Mouse (Mus musculus) inflammation-experienced regulatory T-cells, adult 16 weeks (primary cell): ENCODE measurements around the gene Kcnmb4. TPM values are rescaled to one million over a fixed set of nuclear protein-coding genes. Genes with fewer than 3 reads are reported as not detected.

Experiments
- polyA plus RNA-seq: library from polyadenylated mRNA; unstranded; fragments of 100-300 nt; shearing (Covaris generic); gene quantifications from one replicate; pipeline ENCODE4 v1.2.1, GENCODE M21; 2017

The Kcnmb4 gene
- polyA plus RNA-seq = 0.89 TPM

DNA sequence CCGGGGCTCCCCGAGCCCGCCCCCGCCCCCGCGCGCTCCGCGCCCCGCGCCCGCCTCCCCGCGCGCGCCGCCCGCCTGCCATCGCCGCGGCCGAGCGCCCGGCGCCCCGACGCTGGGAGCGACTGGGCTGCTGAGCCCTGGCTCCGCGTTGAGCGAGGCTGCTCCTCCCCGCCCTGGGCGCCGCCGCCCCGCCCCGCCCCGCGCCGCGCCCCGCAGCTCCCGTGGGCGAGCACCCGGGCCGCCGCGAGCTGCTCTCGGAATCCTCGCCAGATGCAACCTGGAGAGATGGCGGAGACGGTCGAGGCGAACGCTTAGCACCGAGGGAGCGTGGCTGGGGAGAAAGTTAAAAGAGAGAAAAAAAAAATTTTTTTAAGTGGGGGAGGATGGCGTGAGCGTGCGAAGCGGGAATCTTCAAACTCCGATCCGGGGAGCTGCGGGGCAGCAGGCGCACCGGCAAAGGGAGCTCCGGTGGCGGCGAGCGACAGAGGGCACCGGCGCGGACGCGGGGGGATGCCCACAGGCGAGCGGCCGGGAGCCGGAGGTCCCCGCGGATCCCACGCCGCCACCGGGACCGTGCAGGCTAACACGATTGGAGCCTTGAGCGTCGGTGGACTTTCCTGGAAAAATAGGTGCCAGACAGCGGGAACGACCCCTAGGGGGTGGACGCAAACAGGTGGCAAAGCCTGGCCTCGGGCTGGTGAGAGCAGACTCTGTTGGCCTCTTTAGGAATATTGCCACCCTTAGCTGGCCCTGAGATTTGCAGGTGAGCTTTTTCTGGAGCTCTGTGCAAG, at the start of gene Kcnmb4:
Kcnmb4 (minus strand) TSS at position 120 of the 791 bp plus-strand sequence.

Other genes starting within 250 kb of the Kcnmb4 start
- gene Ptprb, start 198.4 kb downstream of the Kcnmb4 start, polyA plus RNA-seq = 0.04 TPM
- 138 TPM for gene Cnot2, start 107.6 kb upstream of the Kcnmb4 start, polyA plus RNA-seq